Mouse (Mus musculus): ENCODE results near the gene Cep295nl. TPM values are rescaled to one million over a fixed set of nuclear protein-coding genes. Genes with fewer than 3 reads are reported as not detected.
A peak's percentile ranks its signal among the peaks of the same experiment; 100 is the strongest.

Gene Cep295nl
- total RNA-seq, 4 experiments from 2014 or later, result 0.41 to 2.9 (median 1.6) TPM

DNA sequence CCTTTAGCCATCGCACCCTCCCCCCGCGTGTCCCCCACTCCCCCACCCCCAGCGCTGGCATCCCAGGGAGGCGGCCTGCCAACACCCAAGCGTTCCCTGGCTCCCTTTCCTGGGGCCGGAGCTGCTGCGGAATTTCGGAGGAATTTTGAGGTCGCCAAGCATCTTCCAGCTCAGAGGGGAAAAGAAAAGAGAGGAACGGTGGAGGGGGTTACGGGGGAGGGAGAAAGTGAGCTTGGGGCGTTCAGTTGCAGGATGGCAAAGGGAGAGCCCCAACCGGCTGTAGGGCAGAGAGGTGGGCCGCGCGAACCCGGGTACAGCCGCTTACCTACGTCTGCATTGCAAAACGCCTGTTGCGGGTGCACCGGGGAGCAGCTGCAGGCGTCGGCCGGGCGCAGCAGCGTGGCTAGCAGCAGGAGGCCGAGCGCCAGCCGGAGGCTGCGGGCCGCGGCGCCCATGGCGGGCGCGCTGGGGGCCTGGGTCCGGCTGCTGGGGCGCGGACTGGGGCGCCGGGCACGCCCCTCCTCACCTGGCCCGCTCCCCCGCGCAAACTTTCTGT is 12.4 kb upstream of the Cep295nl start:
- DNase-seq, result no peak

DNA sequence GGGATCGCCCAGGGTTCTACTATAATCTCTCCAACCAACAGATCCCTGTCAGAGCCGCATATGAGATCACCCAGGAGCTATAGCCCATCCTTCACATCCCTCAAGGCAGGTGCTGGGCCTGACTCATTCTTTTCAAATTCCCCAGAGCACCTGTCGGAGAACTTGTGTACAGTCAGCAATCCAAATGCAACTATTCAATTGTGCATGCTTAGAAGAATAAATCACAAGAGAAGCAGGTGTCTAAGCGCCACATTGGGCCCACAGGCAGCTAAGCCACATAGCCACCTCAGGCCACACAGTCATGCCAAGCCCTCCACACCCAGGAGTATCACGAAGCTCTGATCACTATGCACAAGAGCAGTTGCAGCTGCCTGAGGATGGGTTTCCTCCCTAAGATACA is 7.2 kb upstream of the Cep295nl start:
- DNase-seq, result no peak

DNA sequence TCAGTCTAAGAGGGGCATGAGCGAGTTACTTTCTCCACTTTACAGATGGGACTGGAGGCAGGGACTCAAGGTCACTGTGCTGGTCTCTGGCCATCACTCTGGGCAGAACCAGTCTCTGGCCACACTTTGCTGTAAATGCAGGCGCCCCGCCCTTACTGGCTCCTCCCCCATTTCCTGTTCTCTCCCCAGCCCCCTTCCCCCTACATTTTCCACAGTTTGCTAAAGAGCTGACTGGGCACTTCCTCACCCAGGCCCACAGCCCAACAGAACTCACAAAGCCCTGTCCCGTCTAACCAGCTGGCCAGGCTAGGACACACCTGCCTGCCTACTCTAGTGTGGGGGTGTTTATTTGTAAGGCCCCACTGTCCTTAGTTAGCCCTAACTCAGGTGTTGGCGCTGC is 6.6 kb upstream of the Cep295nl start:
- no peak for DNase-seq

DNA sequence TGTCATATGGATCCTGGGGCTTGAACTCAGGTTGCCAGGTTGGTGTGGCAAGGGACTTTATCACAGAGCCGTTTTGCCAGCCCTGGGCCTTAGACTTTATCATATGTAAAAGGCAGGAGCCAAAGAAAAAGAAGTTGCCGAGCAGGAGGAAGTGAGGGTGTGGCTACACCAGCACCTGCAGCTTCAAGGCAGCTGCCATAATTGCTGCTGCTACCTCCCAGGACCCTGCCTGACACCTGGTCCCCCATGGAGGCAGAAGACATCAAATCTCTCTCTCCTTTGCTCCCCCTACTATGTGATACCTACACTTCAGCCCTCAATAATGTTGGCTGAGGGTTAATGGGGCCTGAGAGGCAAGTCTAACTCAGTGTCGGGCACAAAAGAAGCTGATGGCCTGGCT is 6.1 kb upstream of the Cep295nl start:
- no peak for DNase-seq

DNA sequence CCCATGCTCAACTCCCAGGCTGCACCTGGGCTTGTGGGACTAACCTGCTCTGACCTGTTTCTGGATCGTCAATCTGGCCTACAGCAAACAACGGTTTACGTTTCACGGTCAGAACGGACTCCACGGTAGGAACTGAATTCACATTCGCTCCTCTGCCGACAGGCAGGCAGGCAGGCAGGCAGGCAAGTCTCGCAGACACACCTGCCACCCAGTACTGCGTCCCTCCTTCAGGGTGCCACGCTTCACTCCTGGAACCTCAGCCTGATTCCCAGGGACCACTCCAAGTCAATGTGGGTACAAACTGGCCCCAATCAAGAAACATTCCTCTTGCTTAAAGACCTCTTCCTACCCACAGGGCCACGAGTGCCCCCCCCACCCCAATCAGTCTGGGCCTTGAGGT is 5.6 kb upstream of the Cep295nl start:
- no peak for DNase-seq

DNA sequence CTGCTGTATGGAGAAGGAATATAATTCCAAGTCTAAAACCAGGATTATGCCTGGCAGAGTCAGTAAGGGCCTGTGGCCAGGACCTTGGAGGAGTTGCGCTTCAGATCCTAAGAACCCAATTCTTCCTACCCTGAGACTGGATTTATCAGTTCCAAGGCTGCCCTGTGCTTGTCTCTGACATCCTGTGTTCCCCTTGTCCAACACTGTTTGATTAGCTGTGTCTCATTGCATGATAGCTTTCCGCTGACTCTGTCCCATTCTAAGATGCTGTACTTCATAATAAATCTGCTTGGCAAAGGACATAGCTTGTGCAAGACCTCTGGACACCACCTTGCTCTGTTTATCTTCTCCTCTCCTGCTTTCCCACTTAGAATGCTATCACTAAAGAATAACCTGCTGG is 5.1 kb upstream of the Cep295nl start:
- no peak for DNase-seq

DNA sequence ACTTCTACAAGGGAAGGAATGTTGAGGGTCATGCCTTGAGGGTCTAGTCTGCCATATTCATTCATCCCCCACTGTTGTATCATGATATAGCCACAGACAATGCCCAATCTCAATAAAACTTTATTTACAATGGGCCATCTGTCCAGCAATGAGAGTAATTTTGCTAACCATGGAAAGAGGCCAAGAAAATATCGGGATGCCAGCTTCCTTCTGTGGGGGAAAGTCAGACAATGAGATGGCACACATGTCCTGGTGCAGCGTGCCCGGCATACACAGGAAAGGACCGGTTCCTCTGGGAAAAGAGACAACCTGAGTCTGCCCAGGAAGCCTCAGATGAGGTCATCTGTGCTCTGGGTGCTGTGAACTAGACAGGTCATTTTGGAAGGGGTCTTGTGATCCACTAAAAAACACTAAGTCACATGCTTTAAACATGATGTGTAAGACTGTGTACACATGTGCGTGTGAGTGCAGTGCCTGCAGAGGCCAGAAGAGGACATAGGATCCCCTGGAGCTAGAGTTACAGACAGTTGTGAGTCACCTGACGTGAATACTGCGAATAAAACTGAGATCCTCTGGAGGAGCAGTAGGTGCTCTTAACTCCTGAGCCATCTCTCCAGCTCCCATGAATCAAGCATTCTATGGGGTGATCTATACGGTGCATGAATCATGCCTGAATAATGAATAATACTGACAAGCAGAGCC is 4.2 kb upstream of the Cep295nl start:
- DNase-seq, result no peak

DNA sequence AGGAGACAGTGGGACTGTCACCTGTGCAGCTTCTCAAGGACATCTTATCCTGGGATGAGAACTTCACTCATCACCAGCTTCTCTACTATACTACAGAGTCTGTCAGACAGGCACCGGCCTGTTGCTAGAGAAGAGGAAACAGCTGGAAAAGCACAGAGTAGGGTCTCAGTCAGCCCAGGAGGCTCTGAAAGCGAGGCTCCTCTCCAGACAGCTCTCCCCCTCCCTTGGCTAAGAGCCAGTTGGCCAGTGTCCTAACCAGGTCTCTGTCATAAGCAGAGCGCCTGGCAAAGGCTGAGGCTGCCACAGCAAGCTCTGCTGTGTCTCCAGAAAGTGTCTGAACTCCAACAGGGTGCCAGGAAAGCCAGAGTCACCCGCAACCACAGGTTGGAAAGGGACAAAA is 3.4 kb upstream of the Cep295nl start:
- no peak for DNase-seq

DNA sequence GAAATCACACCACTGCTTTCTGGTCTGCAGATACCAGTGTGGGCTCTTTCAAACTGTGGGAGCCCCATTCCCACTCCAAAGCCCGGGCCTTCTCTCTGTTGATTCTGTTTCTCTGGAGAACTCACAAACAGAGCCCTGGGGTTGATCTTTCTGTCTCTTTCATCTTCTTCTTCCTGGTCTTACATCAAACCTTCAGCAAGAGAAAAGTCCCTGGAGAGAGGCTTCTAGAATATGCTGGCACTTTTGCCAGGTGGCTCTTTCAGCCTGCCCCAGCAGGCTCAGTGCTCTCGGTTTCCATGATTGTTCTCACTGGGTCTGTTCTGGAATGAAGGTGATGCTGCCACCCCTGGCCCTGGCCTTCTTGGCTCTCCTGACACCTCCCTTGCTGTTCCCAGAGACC is 1.3 kb upstream of the Cep295nl start:
- no peak for DNase-seq

DNA sequence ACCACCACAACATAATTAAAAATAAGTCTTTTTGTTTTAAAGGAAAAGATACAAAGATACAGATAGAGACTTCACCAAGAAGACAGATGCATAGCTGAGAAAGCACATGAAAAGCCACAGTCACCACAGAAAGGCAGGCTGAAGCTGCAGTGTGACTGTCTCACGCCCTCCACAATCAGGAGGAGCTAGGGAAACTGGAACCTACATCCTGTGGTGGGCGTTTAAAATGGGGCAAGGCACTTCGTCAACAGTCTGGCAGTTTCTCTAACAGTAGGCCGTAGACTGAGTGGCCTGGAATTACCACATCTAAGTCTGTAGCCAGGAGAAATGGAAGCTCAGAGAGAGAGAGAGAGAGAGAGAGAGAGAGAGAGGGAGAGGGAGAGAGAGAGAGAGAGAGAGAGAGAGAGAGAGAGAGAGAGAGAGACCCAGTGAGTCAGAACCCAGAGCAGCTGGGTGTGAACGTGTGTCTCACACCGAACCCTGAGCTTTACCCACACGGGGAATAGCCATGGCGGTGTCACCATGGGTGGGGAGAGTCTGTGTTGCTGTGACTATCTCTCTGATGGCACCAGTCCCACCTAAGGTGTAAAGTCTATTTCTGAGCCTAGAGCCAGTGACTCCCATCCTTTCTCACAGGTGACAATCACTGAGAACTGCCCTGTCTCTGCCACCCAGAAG is 4.7 kb downstream of the Cep295nl start:
- DNase-seq, result no peak

DNA sequence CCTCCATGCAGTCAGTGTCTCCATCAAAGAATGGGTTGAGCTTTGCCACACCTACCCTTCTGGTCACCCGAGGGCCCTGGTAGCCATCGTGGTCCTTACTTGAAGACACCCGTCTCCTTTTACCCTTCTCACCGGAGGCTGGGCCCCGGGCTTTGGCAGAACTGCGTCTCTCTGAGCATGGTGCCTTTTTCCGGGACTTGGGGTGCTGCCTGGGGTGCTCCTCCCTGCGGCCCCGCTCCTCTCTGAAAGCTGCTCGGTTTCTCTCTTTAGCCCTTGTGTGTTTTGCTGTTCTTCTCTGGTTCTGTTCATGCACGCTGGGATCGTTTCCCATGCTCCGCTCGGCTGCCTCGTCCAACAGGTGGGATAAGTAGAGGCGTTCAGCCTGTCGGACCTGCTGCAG is 8.9 kb downstream of the Cep295nl start:
- no peak for DNase-seq

DNA sequence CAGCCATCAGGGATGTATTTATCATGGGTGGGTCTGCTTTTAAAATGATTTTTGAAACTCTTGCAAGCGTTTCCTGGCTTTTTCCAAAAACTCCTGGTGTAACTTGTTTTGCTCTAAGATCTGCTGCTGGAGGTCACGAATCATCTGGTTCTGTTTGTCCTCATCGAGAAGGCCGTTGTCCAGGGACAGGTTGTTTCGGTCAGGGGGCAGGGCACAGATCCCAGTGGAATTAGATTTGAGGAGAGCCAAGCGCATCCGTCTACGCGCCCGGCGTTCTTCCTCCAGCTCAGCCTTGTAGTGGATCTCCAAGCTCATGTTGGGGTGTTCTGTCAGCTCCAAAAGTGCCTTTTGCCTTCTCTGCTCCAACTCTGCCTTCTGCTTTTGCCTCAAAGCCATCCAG is 9.9 kb downstream of the Cep295nl start:
- no peak for DNase-seq

DNA sequence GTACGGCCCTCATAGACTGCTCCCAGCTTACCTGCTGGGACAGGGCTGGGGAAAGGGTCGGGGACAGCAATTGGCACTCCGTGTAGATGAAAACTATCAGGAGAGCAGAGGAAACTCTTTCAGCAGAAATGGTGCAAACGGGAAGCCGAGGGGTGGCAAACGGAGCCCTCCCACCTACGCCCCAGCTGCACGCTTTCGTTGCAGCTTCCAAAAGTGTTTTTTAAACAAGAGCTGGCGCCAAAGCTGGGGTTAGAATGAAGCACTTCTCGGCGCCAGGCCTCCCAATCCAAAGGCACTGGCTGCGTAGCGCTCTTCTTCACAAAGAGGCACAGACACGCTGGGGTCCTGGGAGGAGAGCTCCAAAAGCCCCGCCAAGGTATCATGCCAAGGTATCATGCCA is 11.5 kb downstream of the Cep295nl start:
- no peak for DNase-seq

DNA sequence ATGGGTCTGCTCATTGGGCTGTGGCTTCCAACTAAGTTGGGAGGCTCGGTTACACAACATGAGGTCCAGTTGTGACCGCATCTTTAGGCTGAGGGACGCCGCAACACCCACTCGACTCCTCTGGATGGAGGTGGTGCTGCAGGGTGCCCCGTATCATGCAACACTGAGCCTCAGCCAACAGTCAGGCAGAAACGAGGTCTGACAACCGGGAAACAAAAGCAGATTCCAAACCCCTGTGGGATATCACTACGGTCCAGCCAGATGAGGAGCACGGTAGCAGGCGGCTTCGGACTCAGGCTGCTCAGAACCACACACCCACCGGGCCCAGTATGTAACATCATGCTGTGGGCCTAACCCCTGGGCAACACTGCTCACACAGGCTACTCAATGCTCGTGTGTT is 11.9 kb downstream of the Cep295nl start:
- DNase-seq, result no peak

DNA sequence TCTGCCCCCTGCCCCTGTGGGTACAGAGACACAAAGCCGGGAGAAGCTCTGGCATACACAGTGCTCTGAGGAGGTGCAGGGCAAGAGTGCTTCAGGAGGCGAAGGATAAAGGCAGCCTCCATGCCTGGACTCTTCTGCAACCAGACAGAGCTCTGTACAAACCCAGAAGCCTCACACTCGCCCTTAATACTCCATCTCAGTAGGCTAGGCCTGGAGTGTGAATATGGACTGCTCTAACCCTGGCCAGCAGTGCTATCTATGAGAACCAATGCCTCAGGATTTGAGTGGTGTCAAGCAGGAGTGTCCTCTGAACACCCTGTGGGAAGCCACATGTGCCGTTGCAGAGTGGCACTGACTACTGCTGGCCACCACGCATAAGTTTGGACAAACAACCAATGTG is 13.4 kb downstream of the Cep295nl start:
- no peak for DNase-seq

DNA sequence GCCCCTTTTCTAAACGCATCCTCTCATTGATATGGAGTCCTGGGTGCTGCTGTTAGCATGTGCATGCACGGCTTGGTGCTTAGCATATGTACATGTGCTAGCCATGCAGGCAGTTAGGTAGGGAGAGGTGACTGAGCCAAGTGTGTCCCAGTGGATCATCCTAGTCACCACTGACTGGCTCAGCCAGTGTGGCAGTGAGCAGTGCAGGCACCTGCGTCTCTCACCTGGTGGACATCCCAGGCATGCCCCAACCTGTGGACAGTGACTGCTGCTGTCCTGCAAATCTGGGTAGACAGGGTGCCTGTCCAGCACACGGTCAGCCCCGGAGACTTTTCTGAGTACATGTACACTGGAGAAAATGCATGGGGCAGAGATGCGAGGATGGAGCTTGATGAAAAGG is 13.8 kb downstream of the Cep295nl start:
- DNase-seq, result no peak

DNA sequence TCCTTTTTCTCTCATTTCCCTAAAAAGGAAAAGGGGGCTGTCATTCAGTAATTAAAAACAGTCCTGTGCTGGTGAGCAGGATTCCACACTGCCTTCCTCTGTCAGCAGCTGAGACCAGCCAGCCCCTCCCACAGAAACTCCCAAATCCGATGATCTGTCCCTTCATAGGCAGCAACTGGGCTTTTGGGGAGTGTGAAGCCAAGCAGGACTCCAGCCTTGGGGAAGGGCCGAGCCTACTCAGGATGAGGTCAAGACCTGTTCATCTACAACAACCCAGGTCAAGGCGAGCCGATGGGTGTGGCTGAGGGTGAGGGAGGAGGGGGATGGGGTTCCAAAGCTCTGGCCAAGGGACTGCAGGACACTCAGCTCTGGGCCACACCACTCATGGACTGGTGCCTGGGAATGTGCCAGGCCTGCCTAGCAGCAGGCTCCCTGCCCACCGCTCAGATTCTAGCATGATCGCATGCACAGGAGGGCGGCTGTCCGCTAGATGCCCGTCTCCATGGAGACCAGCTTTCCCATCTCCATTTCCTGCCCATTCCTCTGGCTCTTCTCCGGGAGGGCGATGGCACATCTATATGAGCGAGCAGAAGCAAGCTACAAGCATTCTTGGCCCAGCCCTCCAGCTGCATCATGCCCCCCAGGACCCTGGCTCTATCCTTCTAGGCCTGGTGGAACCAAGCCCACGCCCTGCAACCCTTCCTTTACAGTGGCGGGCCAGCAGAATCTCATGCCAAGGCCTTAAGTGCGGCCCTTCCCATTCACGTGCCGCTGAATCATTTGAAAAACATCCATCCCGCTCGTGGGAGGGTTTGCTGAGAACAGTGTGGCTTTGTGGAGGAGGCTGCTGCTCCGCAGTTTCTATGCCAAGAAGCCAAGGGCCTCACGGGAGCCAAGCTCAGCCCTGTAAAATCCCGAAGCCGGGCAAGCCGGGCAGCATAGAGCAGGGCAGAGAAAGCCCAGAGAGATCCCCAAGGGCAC is 15.0 kb downstream of the Cep295nl start:
- DNase-seq, result peak; percentile 22

DNA sequence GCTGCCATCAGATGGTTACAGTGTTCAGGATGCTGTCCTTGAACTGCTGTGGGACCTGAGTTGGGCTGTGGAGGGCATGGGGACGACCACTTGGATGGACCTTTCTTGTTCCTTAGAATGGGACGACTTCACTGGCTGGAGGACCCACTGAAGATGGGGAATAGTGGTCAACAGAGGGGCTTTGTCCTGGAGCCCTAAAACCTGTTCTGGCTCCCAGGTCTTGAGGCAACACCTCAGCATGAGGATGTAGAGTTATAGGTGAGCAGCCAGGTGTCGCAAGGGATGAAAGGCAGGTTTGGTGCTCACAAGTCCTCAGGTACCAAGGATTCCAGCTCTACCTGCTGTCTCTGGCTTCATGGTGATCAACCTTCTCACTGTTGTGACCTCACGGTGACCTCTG is 15.8 kb downstream of the Cep295nl start:
- no peak for DNase-seq

DNA sequence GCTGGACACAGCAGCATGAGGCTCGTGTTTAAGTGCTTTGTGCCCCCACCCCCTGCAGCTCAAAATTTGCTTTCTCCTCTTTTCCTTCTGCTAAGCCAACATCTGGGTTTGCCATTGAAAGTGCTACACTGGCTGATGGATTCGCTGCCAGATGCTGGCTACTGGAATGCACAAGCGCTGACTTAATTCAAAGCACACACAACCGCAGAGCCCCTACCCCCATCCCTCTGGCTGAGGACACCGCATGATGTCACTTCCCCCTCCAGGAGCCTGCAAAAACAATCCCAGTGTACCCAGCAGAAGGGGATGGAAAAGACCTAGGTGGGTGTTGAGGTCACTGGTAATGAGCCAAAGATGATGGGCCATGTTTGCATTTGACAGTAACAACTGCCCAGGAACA is 17.8 kb downstream of the Cep295nl start:
- DNase-seq, result no peak

DNA sequence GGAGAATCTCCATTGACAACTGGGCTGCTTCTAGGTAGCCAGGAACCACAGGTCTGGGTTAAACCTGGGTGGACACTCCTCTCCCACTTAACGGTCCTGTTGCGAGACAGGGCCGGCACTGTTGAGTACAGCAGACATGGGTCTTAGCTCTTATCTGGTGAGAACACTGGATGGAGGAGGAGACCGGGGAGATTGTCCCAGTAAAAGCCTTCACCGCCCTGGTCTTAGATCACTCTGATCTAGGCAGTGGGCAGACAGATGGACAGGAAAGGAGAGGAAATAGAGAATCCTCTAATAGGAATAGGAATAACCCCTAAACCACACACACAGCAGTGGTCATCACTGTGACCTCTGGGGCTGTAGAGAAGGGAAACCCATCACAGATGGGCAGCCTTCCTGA is 18.3 kb downstream of the Cep295nl start:
- DNase-seq, result no peak

DNA sequence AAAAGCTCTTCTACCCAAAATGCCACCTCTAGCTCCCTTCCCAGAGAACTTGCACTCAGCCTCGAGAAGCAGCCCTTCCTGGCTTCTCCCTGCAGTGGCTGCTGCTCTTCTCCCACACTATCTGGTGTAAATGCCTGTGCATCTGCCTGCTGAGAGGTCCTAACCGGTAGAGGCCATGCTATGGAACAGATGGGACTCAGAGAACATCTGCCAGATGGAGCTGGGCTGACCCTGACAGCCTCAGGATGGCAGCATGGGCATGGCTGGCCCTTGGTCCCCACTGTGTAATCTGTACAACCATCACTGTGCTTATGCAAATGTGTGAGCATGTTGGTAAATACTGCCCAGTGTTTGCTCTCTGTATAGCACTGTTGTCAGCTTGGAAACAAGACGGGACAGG is 19.7 kb downstream of the Cep295nl start:
- no peak for DNase-seq

DNA sequence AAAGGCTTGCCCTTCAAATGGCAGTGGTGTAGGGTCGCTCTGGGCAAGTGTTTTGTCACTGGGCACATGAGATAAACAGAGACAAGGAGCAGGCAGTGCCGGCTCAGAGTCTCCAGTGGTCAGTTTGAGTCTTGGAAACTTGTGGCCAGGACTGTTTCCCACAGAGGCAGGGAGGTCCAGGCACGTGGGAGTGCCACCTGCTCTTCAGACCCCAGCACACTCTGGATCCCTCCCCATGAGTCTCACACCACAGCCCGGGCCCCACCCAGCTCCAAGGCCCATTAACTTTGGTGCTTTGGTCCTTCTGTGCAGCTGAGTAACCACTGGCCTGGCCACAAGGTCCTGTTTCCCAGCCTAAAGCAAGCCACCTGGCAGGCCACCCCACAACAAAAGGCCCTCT is 20.3 kb downstream of the Cep295nl start:
- DNase-seq, result no peak

DNA sequence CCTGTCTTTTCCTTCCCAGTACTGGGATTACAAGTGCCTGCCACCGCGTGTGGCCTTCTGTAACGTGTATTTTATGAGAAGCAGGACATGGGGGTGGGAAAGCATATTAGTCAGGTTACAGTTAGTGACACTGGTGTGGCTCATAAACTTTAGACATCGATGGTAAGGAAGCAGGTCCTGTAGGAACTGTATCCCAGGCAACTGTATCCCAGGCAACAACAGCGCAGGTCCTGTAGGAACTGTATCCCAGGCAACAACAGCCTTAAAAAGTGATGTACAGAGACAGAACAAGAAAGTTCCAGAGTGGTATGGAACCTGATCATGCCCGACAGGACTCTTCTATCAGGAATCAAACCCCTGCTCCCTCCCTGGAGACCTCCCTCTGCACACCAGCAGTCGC is 20.8 kb downstream of the Cep295nl start:
- no peak for DNase-seq
